Mouse (Mus musculus): ENCODE data around the gene Opcml. TPM values are rescaled to one million over a fixed set of nuclear protein-coding genes. Genes with fewer than 3 reads are reported as not detected.

Gene Opcml
- total and polyA plus RNA-seq, 3 experiments, result 0.82 TPM; not detected in 2

DNA sequence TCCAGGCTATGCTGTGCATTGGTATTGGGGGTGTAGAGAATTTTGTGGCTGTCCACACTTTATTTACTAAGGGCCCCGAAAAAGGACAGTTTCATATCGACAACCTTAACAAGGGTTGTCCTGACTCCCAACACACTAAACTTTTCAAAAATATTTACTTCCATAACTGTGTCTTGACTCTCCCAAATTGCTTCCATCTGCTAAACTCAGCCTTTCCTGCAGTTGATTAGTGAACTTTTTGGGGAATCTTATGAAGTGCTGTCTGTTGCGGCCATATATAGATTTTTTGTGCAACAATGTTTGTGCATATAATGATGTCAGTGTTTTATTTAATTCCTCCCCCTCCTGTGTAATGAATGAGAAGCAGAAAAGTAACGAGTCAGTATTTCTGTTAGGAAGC, 690.7 kb downstream of the Opcml start:
- no peaks in the 10 kb centered on the region for H3K4me1 ChIP-seq (ENCODE audit: insufficient read depth, low read depth, low read length)
- H3K36me3 ChIP-seq (replicated peaks), result no peaks in the 10 kb centered on the region
- H3K9me3 ChIP-seq (replicated peaks), result no peaks in the 10 kb centered on the region
- TF ChIP-seq GATA1 (IDR thresholded peaks at IDR 0.05; ENCODE audit: borderline replicate concordance, low read length) (no peak), CTCF (IDR thresholded peaks at IDR 0.05; ENCODE audit: low read depth, low read length) (no peak)
- ATAC-seq (ENCODE audit: extremely low read depth, insufficient number of reproducible peaks, low FRiP score, poor library complexity, severe bottlenecking), result no peak
- no peak overlapping the region for H3K4me3 ChIP-seq (ENCODE audit: low read depth, low read length)
- no peaks in the 10 kb centered on the region for H3K27me3 ChIP-seq (ENCODE audit: insufficient read depth, low read length)
- no peak for DNase-seq (ENCODE audit: low spot score)

DNA sequence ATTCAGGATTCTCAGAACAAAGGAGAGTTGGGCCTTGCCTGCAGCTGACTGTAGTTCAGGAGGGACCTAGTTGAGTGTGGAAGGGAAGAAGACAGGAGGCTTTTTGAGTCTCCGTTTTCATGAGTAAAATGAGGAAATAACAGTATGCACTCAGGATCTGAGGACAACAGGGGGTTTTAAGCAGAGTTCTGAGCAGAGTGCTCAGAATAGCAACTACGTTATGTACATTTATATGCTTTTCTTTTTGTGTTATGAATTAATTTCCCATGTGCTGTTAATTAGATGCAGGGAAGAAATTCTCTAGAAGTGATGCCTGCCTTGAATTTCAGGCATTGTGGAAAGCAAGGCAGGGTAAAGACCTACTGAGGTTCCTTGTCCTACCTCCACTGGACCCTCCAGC, 697.9 kb downstream of the Opcml start:
- TF ChIP-seq CTCF (IDR thresholded peaks at IDR 0.05; ENCODE audit: low read depth, low read length), result no peak
- no peak for TF ChIP-seq POLR2AphosphoS5 (IDR thresholded peaks at IDR 0.05; ENCODE audit: insufficient replicate concordance, low read depth, low read length)
- ATAC-seq (ENCODE audit: extremely low read depth, insufficient number of reproducible peaks, low FRiP score, poor library complexity, severe bottlenecking), result no peak
- no peaks in the 10 kb centered on the region for H3K27me3 ChIP-seq (ENCODE audit: insufficient read depth, low read length)
- no peaks in the 10 kb centered on the region for H3K9me3 ChIP-seq (replicated peaks)
- no peaks in the 10 kb centered on the region for H3K4me1 ChIP-seq (ENCODE audit: insufficient read depth, low read depth, low read length)
- no peak overlapping the region for H3K4me3 ChIP-seq (ENCODE audit: low read depth, low read length)
- DNase-seq (ENCODE audit: low spot score), result no peak
- H3K36me3 ChIP-seq (replicated peaks), result no peaks in the 10 kb centered on the region

- no peak overlapping the region for H3K4me3 ChIP-seq (ENCODE audit: low read depth, low read length)
- ATAC-seq (ENCODE audit: extremely low read depth, insufficient number of reproducible peaks, low FRiP score, poor library complexity, severe bottlenecking) (no peak), DNase-seq (ENCODE audit: low spot score) (no peak)
- no peaks in the 10 kb centered on the region for H3K36me3 ChIP-seq (replicated peaks)
- H3K4me1 ChIP-seq (ENCODE audit: insufficient read depth, low read depth, low read length), result no peaks in the 10 kb centered on the region
- H3K9me3 ChIP-seq (replicated peaks), result no peaks in the 10 kb centered on the region
- no peaks in the 10 kb centered on the region for H3K27me3 ChIP-seq (ENCODE audit: insufficient read depth, low read length)
- no peak for TF ChIP-seq GATA1 (IDR thresholded peaks at IDR 0.05; ENCODE audit: borderline replicate concordance, low read length)
- no peak for TF ChIP-seq TAL1 (conservative IDR thresholded peaks at IDR 0.05; ENCODE audit: low read depth, low read length)
- TF ChIP-seq POLR2AphosphoS5 (IDR thresholded peaks at IDR 0.05; ENCODE audit: insufficient replicate concordance, low read depth, low read length), result no peak
- no peak for TF ChIP-seq GATA2 (IDR thresholded peaks at IDR 0.05; ENCODE audit: borderline replicate concordance, low read depth, low read length)
- TF ChIP-seq CTCF (IDR thresholded peaks at IDR 0.05; ENCODE audit: low read depth, low read length), result no peak
Measured at GRCm38 (mm10) chr9:28489828-28490227, 699.3 kb downstream of the Opcml start.

GRCm38 (mm10) chr9:28490410-28490809, 699.8 kb downstream of the Opcml start:
- H3K36me3 ChIP-seq (replicated peaks), result no peaks in the 10 kb centered on the region
- H3K9me3 ChIP-seq (replicated peaks), result no peaks in the 10 kb centered on the region
- no peaks in the 10 kb centered on the region for H3K4me1 ChIP-seq (ENCODE audit: insufficient read depth, low read depth, low read length)
- no peak for TF ChIP-seq CTCF (IDR thresholded peaks at IDR 0.05; ENCODE audit: low read depth, low read length)
- TF ChIP-seq GATA1 (IDR thresholded peaks at IDR 0.05; ENCODE audit: borderline replicate concordance, low read length), result no peak
- no peak for TF ChIP-seq POLR2AphosphoS5 (IDR thresholded peaks at IDR 0.05; ENCODE audit: insufficient replicate concordance, low read depth, low read length)
- no peak for TF ChIP-seq GATA2 (IDR thresholded peaks at IDR 0.05; ENCODE audit: borderline replicate concordance, low read depth, low read length)
- TF ChIP-seq TAL1 (conservative IDR thresholded peaks at IDR 0.05; ENCODE audit: low read depth, low read length), result no peak
- no peak overlapping the region for H3K4me3 ChIP-seq (ENCODE audit: low read depth, low read length)
- DNase-seq (ENCODE audit: low spot score) (no peak), ATAC-seq (ENCODE audit: extremely low read depth, insufficient number of reproducible peaks, low FRiP score, poor library complexity, severe bottlenecking) (no peak)
- H3K27me3 ChIP-seq (ENCODE audit: insufficient read depth, low read length), result no peaks in the 10 kb centered on the region

DNA sequence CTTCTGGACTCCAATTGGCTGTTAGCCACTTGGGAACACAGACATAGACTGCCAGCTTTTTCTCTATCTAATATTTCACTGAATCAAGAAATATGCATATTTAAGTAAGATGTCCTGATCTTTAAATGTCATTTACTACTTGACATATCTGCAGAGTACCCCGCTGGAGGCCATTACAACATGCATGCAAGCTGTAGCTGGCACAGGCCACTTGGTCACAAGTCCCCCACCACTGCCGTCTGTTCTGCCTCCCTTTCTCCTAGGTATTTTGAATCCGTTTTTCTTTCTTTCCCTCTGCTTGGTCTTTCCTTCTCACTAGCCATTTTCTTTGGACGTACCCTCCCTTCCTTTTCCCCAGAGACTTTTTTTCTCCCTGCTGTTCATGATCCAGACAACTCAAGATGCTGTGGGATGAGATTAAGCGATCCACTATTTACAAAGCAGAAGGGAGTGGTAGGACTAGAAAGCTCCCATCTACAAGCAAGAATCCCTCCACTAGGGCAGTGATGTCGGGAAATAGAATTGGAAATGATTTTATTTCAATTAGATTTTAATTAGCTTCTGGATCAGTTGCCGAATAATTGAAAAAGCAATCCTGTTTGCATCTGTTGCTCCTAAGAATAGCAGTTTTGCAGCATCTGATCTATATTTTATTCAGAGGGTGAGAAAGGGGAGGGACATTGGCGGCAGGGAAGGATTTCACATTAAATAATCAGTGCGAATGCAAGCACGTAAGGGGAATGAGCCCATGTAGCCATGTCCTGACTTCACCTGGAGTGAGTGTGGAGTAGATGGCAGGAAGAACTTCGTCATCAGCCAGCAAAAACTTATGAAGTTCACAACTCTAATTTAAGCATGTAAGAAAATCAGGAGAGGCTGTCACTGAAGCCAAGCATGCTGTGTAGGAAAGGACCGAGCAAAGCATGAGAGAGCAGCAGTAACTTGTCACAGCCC, 709.5 kb downstream of the Opcml start:
- DNase-seq (ENCODE audit: low spot score) (no peak), ATAC-seq (ENCODE audit: extremely low read depth, insufficient number of reproducible peaks, low FRiP score, poor library complexity, severe bottlenecking) (no peak)
- TF ChIP-seq GATA2 (IDR thresholded peaks at IDR 0.05; ENCODE audit: borderline replicate concordance, low read depth, low read length) (no peak), POLR2AphosphoS5 (IDR thresholded peaks at IDR 0.05; ENCODE audit: insufficient replicate concordance, low read depth, low read length) (no peak), GATA1 (IDR thresholded peaks at IDR 0.05; ENCODE audit: borderline replicate concordance, low read length) (no peak), TAL1 (conservative IDR thresholded peaks at IDR 0.05; ENCODE audit: low read depth, low read length) (no peak), CTCF (IDR thresholded peaks at IDR 0.05; ENCODE audit: low read depth, low read length) (no peak)
- Histone ChIP-seq H3K36me3 (replicated peaks) (no peaks in the 10 kb centered on the region), H3K9me3 (replicated peaks) (no peaks in the 10 kb centered on the region), H3K27me3 (ENCODE audit: insufficient read depth, low read length) (no peaks in the 10 kb centered on the region), H3K4me1 (ENCODE audit: insufficient read depth, low read depth, low read length) (no peaks in the 10 kb centered on the region), H3K4me3 (ENCODE audit: low read depth, low read length) (no peak overlapping the region)

DNA sequence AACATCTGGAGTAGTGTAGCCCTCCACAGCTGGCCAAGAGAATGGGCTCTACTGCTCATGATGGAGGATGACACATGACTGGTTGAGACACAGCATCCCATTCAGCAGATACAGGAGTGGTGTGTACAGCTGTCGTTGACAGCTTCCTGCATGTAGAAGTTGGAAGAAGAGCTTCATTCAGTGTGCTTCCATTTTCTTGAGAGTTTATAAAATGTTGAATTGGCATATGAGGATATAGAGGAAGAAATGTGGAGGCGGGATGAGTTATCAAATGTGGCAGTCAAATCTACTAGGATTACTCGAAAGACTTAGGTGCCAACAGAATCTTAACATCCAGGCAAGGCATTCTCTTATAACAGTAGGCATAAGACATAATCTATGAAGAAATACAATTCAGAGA, 723.3 kb downstream of the Opcml start:
- no peaks in the 10 kb centered on the region for H3K4me1 ChIP-seq (ENCODE audit: insufficient read depth, low read depth, low read length)
- ATAC-seq (ENCODE audit: extremely low read depth, insufficient number of reproducible peaks, low FRiP score, poor library complexity, severe bottlenecking) (no peak), DNase-seq (ENCODE audit: low spot score) (no peak)
- H3K9me3 ChIP-seq (replicated peaks), result no peaks in the 10 kb centered on the region
- H3K4me3 ChIP-seq (ENCODE audit: low read depth, low read length), result no peak overlapping the region
- H3K36me3 ChIP-seq (replicated peaks), result no peaks in the 10 kb centered on the region
- TF ChIP-seq POLR2AphosphoS5 (IDR thresholded peaks at IDR 0.05; ENCODE audit: insufficient replicate concordance, low read depth, low read length), result no peak
- TF ChIP-seq GATA1 (IDR thresholded peaks at IDR 0.05; ENCODE audit: borderline replicate concordance, low read length), result no peak
- no peak for TF ChIP-seq GATA2 (IDR thresholded peaks at IDR 0.05; ENCODE audit: borderline replicate concordance, low read depth, low read length)
- TF ChIP-seq TAL1 (conservative IDR thresholded peaks at IDR 0.05; ENCODE audit: low read depth, low read length), result no peak
- TF ChIP-seq CTCF (IDR thresholded peaks at IDR 0.05; ENCODE audit: low read depth, low read length), result no peak
- no peaks in the 10 kb centered on the region for H3K27me3 ChIP-seq (ENCODE audit: insufficient read depth, low read length)

Measured in G1E (cell line).